Mouse (Mus musculus) layer of hippocampus, adult 11-12 months (tissue): ENCODE data around the gene Znrf2.
"Not testable (repeated sequence)": the region's sequence is repeated elsewhere in the genome, so short reads cannot be mapped to it uniquely, and the experiment has no call there.

ENCODE experiments used
- DNase-seq: peaks from one replicate; pipeline ENCODE4 v3.0.0; 2022; ENCODE audit warnings: low spot score

Gene Znrf2

DNA sequence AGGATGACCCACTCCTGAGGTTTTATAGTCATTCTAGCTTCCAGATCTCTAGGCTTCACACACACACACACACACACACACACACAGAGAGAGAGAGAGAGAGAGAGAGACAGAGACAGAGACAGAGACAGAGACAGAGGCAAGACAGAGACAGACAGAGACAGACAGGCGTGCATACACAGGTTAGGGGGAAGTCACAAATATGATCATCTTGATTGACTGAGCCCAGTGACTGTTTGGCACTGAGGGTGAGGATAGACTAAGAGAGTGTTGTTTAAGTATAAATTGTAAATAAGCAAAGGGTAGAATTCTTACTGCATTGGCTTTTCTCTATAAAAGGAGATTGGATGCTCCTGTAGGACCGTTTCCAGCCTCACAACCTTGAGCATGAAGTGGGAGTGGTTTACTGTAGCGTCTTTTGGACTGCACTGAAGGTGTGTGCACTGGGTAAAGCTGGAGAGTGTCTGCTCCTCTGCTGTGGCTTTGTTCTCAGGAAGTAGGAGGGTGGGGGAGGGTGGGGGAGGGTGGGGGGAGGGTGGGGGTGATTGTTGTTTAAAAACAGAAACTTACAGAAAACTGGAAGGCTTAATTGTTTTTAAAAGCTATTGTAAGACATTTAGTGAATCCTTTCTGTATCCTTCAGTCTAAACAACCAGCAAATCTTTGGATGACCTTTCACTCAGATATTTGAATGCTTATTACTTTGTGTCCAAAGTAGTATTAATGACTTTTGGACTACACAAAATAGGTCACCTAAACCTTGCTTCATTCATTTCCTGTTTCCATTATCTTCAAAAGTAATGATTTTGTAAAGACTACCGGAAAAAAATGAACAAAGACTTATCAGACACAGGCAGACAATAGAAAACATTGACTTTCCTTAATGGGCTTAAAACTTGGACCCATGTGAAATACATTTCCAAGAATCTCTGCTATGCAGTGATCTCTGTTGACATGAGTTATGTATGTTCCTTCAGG lies 32.8 kb downstream of the Znrf2 start:
- no peak for DNase-seq

DNA sequence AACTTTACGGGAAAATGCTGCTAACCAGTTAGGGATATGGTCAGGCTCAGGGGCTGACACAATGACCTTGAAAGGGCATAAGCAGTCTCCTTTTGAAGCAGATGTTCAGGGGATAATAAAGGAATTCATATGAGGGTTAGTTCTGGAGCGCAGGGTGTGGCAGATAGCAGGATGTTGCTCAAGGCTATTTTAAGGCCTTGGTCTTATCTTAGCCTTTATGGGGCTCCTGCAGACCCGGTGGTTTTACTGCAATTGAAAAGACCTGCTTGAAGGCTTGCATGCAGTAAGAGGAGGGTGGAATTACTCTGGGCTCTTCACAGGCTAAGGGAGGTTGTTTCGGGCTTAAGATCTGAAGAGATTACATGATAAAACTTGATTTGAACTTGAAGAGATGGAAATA lies 35.1 kb downstream of the Znrf2 start:
- no peak for DNase-seq

DNA sequence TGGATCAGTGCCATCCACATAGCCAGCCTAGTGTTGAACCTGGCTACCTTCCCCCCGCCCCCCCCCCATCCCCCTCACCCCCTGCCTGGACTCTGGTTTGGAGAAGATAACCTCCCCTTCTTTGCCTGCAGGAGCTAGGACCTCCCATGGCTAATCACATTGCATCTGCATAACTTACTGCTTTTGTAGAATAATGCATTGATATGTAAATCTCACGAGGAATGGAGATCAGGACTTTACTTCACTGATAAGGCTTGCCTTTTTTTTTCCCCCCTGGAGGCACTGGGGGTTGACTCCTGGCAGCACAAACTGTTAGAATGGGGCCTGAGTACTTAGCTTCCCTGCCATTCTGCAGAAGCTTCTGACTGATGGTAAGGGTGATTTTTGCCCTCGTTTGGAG lies 36.0 kb downstream of the Znrf2 start:
- no peak for DNase-seq

DNA sequence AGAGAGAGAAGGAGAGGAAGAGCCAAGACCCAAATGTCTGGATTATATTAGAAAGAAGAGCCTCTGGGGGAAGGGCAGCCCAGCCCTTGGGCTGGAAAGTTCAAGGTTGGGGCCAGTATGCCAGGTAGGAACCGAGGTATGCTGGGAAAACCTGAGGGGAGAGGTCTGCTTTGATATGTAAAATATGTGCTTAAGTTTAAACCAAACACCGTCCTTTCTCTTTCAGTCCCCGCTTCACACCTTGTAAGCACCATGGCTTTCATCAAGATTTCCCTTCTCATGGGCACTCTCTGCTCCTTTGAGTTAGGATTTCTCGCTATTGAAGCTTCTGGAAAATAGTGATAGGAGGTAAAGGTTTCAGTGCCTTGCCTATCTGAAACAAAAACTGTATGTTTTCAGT lies 38.1 kb downstream of the Znrf2 start:
- no peak for DNase-seq

DNA sequence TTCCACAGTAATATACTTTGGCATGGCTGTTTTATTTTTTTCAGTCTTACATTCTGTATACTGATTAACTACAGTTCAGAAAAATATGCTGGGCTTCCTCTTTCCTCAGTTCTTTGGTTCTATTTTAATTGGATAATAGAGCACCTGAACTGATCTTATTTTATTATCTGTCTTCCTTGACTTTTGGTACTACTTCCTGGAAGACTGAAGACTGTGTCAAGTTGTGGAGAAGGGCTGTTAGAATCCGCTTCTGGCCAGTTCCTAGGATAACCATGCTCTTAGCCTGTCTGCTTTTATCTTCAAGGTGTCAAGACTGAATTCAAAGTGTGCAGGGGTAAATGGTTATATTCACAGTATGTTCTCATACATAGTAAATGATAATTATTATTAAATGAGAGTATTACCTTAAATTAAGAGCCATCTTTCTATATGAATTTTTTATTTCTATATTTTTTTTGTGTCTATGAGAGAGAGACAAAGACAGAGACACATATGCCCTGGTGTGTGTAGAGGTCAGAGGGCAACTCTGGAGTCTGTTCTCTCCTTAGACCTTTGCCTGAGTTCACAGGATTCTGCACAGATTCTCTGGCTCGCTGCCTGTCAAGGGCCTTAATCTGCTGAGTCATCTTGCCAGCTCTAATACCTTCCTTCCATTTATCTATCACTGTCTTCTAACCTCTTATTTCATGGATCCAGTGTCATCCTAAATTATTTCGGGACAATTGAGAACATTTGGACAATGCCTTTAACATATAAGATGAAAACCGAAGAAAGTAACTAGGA lies 39.3 kb downstream of the Znrf2 start:
- no peak for DNase-seq

DNA sequence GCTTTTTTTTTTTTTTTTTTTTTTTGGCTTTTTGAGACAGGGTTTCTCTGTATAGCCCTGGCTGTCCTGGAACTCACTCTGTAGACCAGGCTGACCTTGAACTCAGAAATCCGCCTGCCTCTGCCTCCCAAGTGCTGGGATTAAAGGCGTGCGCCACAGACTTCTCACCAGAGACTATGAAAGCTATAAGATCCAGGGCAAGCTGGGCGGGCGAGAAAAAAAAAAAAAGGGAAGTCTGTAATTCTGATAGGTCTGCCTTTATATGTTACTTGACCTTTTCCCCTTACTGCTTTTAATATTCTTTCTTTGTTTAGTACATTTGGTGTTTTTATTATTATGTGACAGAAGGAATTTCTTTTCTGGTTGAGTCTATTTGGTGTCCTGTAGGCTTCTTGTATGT lies 42.4 kb downstream of the Znrf2 start:
- not testable (repeated sequence) for DNase-seq

DNA sequence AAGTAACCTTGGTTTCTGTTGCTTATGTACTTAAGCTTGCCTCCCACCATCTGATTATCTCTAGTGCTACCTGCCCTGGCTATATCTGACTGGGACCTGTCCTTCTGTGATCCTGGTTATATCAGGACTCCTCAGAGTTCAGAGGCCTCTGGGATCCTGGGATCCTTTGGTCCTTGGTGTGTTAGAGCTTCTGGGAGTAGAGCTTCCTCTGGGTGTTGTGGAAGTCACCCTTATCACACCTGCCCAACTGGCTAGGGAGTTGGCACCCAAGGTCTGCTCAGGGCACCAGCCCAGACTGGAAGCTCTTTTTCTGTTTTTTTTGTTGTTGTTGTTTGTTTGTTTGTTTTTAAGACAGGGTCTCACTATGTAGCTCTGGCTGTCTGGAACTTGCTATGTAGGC lies 43.5 kb downstream of the Znrf2 start:
- no peak for DNase-seq

DNA sequence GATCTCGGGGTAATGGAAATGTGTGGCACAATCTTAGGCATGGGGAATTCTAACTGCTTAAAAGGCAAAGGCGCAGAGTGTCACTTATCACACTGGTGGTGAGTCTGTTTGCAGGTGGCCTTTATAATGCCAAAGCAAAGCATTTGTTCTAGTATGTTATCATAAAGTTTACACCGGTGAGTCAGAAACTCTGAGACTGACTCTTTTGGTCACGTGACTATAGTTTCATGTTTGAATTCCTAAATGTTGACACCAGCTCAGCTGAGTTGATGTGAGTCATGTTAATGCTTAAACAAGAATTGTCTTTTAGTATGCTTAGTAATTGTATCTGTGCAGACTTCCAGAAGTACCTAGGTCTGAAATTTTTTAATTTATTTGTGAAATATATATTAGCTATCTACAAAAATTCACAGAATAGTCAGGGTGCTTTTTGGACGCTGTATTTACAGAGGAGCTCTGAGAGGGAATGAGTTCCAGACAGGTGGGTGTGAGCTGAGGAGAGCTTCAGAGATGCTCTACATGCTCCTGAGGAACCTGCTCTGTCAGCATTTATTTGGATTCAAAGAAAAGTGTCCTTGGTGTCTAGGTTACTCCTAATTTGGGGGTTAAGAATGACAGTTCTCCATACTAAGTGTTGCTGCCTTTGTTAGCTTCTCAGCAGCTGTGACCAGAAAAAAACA lies 50.2 kb downstream of the Znrf2 start:
- no peak for DNase-seq

DNA sequence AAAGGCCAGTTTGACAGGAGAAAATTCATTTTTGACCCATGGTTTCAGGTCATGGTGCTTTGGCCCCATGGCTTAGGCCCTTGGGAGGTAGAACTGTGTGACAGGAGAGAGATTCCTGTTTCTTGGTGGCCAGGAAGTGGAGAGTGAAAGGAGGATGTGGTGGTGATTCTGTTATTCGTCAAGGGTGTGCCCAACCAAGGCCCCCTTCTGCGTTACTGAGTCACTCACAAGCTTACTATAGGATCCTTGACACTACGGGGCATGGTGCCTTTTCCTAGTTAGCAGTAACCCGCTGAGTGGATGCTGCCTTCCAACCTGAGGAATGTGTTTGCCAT lies 50.7 kb downstream of the Znrf2 start:
- no peak for DNase-seq

DNA sequence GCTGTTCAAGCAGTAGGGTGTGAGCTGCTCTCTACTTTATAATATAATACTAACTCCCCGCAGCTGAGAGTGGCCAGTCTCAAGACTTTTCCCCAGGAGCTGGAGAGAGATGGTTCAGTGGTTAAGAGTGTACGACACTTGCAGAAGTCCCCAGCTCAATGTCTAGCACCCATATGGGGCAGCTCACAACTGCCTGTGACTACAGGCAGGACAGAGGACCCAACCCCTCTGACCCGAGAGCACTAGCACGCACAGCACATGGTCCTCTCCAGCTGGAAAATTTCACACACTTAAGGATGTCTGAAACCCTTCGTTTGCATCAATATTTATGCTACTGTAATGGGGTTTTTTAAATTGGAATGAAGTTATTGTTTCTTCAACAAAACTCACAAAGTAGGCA lies 56.3 kb downstream of the Znrf2 start:
- no peak for DNase-seq

DNA sequence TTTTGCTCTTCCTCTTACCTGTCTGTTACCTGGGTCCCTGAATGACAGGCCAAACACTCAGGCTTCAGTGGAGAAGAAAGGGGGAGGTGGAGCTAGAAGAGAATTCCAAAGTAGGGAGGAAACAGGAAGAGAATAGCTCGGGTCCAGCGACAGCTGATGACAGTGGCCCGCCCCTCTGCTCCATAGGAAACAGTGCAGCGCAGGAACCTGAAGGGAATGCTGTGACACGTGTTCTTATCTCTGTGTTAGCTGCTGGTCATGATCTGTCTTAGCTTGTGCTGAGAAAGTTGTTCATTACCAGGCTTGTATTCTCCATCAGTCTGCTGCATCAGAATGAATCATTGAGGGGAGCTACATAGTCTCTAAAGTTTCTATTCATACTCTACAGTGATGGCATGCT lies 60.1 kb downstream of the Znrf2 start:
- DNase-seq, result no peak

DNA sequence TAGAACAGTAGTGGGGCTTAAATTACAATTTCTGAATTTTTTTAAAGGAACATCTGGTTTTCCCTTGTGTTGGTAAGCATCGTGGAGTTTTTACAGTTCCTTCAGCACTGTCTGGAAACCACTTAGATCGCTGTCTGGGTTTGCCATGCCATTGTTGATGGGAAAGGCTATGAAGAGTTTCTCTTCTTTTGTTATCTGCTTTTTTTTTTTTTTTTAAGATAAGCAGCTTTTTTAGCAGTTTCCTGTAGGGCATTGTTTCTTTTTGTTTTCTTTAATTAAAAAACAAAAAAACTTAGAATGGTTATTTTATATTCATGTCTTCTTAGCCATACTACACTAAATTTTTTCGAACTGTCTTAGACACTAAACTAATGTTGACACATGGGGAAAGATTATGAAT lies 60.9 kb downstream of the Znrf2 start:
- DNase-seq, result no peak

DNA sequence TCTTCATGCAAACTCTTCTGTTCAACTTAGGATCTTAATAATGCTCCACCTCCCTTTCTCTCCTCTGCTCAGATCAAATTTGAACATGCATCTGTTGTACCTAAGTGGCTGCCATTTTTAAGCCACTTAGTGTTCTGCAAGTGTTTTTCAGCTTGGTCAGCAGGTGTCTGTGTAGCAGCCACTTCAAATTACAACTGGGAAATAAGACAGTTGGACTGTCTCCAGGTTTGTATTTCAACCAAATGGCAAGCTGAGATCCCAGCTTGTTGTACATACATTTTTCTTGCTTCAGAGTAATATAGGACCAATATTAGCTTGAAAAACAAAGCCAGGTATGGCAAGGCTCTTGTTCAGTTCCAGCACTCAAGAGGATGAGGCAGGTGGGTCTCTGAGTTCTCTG lies 61.8 kb downstream of the Znrf2 start:
- no peak for DNase-seq

DNA sequence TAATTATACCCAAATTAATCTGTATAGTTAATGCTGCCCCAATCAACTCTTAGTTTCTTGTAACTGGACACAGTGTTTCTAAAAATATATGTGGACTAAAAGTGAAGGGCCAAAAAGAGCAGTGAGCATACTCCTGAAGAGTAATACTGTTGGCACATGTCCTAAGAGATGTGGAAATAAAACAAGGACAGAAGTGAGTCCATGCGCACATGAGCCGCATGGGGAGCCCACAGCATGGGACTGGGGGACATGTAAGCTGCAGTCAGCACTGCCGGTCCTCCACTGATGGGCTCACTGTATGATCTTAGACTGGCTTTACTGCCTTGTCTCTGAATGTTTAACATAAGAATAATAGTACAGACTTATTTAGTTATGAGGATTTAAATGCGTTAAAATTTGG lies 63.4 kb downstream of the Znrf2 start:
- no peak for DNase-seq

DNA sequence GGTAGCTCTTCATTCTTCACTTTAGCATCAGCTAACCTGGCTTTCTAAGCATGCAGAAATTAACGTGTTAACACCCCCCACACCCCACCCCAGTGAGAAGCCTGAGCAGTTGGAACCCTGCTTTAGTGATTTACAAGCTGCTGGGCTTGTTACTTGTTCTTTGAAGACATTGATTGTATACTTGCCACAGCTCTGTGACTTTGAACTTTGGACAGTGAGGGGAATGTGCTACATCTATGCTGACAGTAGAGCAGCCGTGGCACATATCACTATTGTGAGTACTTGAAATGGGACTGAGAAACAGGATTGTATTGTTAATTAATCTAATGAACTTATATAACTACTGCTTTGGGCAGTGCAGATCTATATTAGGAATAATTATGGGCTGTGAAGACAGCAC lies 66.7 kb downstream of the Znrf2 start:
- no peak for DNase-seq

DNA sequence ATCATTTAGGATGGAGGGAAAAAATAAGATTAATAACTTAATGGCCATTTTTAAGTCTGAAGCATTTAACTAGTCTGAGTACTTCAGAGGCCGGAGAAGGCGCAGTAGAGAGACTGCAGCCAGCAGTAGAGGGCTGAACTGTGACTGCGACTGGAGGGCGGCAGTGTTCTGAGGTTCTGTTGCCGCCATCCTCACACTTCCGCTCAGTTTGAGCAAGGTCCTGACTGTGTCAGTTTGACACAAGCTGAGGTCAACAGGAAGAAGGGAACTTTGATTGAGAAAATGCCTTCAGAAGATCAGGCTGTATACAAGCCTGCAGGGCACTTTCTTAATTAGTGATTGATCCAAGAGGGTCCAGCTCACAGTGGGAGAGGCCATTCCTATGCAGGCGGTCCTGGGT lies 69.5 kb downstream of the Znrf2 start:
- DNase-seq, result no peak

DNA sequence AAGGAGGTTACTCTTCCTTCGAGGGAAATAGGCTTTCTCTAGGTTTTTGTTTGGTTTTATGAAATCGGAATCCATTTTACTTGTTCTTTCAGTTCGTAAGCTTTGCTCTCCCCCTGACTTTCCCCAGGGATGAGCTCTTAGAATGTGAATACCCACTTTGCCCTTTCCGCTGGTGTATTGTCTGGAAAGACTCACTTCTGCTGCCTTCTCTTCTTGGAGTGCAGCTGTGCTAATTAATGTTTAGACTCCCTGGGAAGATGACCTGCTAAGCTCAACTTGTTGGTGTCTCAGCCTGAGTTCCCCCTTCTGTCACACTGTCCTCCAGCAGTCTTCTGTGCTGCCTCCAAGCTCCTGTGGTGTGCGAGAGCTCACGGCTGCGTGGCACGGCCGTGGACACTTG lies 73.5 kb downstream of the Znrf2 start:
- DNase-seq, result no peak

DNA sequence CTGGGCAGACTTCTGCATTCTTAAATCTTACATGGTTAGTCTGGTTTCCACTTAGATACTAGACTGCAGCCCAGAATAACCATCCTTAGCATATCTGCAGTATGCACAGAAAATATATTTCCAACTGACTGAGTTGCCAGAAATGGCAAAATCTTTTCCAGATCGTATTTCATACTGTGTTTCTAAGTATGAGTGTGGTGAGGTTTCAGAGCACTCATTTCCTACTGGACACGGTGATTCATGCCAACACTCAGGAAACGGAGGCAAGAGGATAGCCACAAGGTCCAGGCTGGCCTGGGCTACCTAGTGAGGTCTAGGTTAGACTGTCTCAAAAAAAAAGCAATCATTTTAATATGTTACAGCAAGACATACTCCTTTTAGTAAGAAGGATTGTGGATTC lies 74.7 kb downstream of the Znrf2 start:
- no peak for DNase-seq

DNA sequence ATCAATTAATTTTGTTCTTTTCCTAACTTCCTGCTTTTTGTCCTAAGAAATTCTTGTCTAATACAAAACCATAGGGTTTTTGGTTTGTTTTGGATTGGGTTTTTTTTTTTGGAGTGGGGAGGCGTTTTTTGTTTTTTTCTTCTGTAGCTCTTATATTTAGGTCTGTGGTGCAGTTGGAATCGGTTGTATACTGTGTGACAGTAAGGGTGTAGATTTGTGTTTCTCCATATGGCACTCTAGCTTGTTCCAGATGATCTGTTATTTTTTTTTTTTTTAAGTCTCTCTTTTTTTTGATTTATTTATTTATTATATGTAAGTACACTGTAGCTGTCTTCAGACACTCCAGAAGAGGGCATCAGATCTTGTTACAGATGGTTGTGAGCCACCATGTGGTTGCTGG lies 83.5 kb downstream of the Znrf2 start:
- no peak for DNase-seq

DNA sequence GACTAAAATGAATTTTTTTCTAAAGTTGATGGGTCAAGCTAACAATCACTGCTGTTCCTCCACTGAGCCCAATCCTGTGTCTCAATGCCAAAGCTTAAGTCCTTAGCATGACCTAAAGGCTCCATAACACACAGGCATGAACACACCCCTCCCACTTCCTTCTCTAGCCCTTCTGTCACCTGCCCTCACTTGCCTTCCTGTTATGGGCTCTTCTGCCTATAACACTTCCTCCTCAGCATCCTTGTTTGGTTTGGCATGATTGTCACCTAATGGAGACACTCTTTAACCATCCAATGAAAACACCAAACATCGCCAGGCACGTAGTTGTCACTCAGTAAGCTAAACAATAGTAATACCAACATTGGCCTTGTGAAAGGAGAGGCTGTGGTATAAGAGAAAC lies 85.8 kb downstream of the Znrf2 start:
- no peak for DNase-seq

DNA sequence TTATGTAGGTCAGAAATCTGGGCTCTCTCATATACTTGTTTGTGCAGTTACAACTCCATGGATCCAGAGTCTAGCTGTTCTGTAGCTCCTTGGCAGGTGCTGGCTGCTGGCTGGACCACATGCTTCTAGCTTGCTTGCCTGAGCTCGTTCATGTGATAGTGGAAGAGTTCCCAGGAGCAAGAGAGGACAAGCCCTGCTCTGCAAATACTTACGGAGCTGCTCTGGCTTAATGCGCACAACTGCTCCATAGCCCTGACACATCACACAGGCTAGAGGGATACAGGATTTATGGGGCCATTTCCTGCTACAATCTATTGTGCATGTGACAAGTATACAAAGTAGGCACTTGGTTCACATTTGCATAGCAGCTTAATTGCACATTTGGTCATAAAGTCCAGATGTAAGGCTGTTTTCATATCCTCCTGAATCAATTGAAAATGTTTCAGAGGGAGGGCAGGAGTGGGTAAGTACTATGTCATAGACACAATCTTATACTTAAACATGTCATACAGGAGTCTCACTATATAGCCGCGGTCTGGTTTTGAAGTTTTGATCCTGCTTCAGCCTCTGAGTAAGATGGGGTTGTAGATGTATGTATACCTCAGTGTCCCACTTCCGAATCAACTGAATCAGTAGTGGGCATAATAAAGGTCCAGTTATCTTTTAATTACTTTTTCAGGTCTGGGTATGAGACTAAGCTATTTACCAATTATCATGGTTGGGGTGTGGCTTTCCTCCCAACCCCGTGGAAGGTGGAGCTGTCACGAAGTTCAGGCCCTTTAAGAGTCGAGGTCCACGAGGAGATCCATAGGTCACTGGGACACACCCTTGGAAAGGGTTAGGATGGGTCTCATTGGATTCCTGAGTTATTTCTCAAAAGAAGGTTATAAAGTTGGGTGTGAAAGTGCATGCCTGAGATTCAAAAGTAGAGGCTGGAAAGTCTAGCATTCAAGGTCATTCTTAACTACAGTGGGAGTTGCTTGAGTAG lies 89.6 kb downstream of the Znrf2 start:
- DNase-seq, result no peak

DNA sequence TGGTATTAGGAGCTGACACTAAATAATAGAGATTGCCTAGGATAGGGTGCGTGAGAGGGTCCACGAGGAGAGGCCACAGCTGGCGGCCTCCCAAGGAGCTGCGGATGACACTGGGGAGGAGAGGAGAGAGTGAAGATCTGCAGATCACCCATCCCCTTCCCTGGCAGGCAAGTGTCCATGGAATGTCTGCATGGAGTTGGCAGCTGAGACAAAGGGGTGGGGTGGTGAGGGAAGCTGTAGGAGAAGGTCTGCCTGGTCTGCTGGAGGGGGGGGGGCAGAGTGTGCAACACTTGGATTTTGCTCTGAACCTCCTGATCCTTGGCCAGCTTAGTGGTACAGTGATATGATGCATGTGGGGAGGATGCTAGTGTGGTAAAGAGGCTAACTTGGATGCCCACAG lies 98.3 kb downstream of the Znrf2 start:
- DNase-seq, result no peak
